Mouse (Mus musculus): ENCODE results near the gene Fanci. TPM values are rescaled to one million over a fixed set of nuclear protein-coding genes. Genes with fewer than 3 reads are reported as not detected.

The Fanci gene
- polyA plus RNA-seq, 1 experiment from 2014 or later = 6.3 TPM

GRCm38 (mm10) chr7:79465461-79466044 is 73.8 kb downstream of the Fanci start:
- Histone ChIP-seq H3K4me1 (peaks cover 27% of the 10 kb centered on the region), H3K9me3 (replicated peaks) (no peaks in the 10 kb centered on the region), H3K4me3 (replicated peaks) (peak overlapping the region; percentile 78), H3K4me2 (replicated peaks) (peak overlapping the region; percentile 83), H3K27me3 (0 out of 2 replicates have a peak, but pooled peaks cover 7% of the 10 kb centered on the region), H3K36me3 (peaks cover 21% of the 10 kb centered on the region), H3K9ac (peak overlapping the region; percentile 69), H3K27ac (replicated peaks) (peak overlapping the region; percentile 91)
- WGBS = under 1% methylated on average over 43 of the region's 47 CpGs
- peak; percentile 30 for ATAC-seq (ENCODE audit: insufficient number of reproducible peaks, low FRiP score, low TSS enrichment, low read depth)

GRCm38 (mm10) chr7:79466053-79466901 is 74.5 kb downstream of the Fanci start, which contains the start of gene Polg:
Polg (minus strand) TSS chr7:79466362.
- H3K4me1 ChIP-seq = peaks cover 27% of the 10 kb centered on the region
- H3K4me3 ChIP-seq (replicated peaks) = peak within 1 kb of the TSS; percentile 78
- H3K9me3 ChIP-seq (replicated peaks) = no peaks in the 10 kb centered on the region
- 0 out of 2 replicates have a peak, but pooled peaks cover 7% of the 10 kb centered on the region for H3K27me3 ChIP-seq
- peak within 1 kb of the TSS; percentile 83 for H3K4me2 ChIP-seq (replicated peaks)
- H3K36me3 ChIP-seq = peaks cover 13% of the 10 kb centered on the region
- under 1% methylated on average over 73 of the region's 76 CpGs for WGBS
- H3K27ac ChIP-seq (replicated peaks) = peak within 1 kb of the TSS; percentile 91
- ATAC-seq (ENCODE audit: insufficient number of reproducible peaks, low FRiP score, low TSS enrichment, low read depth) = peak; percentile 99
- H3K9ac ChIP-seq = peak within 1 kb of the TSS; percentile 69

GRCm38 (mm10) chr7:79467951-79468350 is 76.2 kb downstream of the Fanci start:
- 0% methylated on average over 4 of the region's 6 CpGs for WGBS
- no peaks in the 10 kb centered on the region for H3K36me3 ChIP-seq
- no peak for ATAC-seq (ENCODE audit: insufficient number of reproducible peaks, low FRiP score, low TSS enrichment, low read depth)
- H3K27ac ChIP-seq (replicated peaks) = no peak overlapping the region
- 0 out of 2 replicates have a peak, but pooled peaks cover 7% of the 10 kb centered on the region for H3K27me3 ChIP-seq
- peak overlapping the region; percentile 78; the same call in 1 of the 2 replicates for H3K4me3 ChIP-seq (replicated peaks)
- H3K9me3 ChIP-seq (replicated peaks) = no peaks in the 10 kb centered on the region
- peaks cover 27% of the 10 kb centered on the region for H3K4me1 ChIP-seq
- peak overlapping the region; percentile 83 for H3K4me2 ChIP-seq (replicated peaks)
- no peak overlapping the region for H3K9ac ChIP-seq

- Histone ChIP-seq H3K4me3 (replicated peaks) (no peak overlapping the region), H3K4me1 (peaks cover 27% of the 10 kb centered on the region), H3K9me3 (replicated peaks) (no peaks in the 10 kb centered on the region), H3K4me2 (replicated peaks) (no peak overlapping the region), H3K9ac (no peak overlapping the region), H3K27me3 (0 out of 2 replicates have a peak, but pooled peaks cover 7% of the 10 kb centered on the region), H3K36me3 (no peaks in the 10 kb centered on the region), H3K27ac (replicated peaks) (no peak overlapping the region)
- whole genome bisulfite sequencing = 60% methylated on average over 8 of the region's 8 CpGs
- ATAC-seq (ENCODE audit: insufficient number of reproducible peaks, low FRiP score, low TSS enrichment, low read depth) = no peak
Measured at GRCm38 (mm10) chr7:79468994-79469393, 77.3 kb downstream of the Fanci start.

- H3K9me3 ChIP-seq (replicated peaks) = no peaks in the 10 kb centered on the region
- no peaks in the 10 kb centered on the region for H3K36me3 ChIP-seq
- H3K27ac ChIP-seq (replicated peaks) = no peak overlapping the region
- H3K4me2 ChIP-seq (replicated peaks) = no peak overlapping the region
- 83% methylated on average over 5 of the region's 5 CpGs for WGBS
- H3K4me3 ChIP-seq (replicated peaks) = no peak overlapping the region
- H3K4me1 ChIP-seq = peaks cover 20% of the 10 kb centered on the region
- no peak for ATAC-seq (ENCODE audit: insufficient number of reproducible peaks, low FRiP score, low TSS enrichment, low read depth)
- H3K27me3 ChIP-seq = 0 out of 2 replicates have a peak, but pooled peaks cover 7% of the 10 kb centered on the region
- H3K9ac ChIP-seq = no peak overlapping the region
Measured at GRCm38 (mm10) chr7:79469766-79470165, 78.0 kb downstream of the Fanci start.

GRCm38 (mm10) chr7:79470718-79471117 is 79.0 kb downstream of the Fanci start:
- no peak for ATAC-seq (ENCODE audit: insufficient number of reproducible peaks, low FRiP score, low TSS enrichment, low read depth)
- WGBS = 37% methylated on average over 3 of the region's 3 CpGs
- Histone ChIP-seq H3K9me3 (replicated peaks) (no peaks in the 10 kb centered on the region), H3K4me3 (replicated peaks) (no peak overlapping the region), H3K36me3 (no peaks in the 10 kb centered on the region), H3K27ac (replicated peaks) (no peak overlapping the region), H3K4me2 (replicated peaks) (no peak overlapping the region), H3K27me3 (0 out of 2 replicates have a peak, but pooled peaks cover 7% of the 10 kb centered on the region), H3K9ac (no peak overlapping the region), H3K4me1 (peaks cover 13% of the 10 kb centered on the region)

GRCm38 (mm10) chr7:79471436-79471835 is 79.7 kb downstream of the Fanci start:
- Histone ChIP-seq H3K9ac (no peak overlapping the region), H3K36me3 (no peaks in the 10 kb centered on the region), H3K27me3 (0 out of 2 replicates have a peak, but pooled peaks cover 7% of the 10 kb centered on the region), H3K27ac (replicated peaks) (no peak overlapping the region), H3K4me1 (peaks cover 13% of the 10 kb centered on the region), H3K4me2 (replicated peaks) (no peak overlapping the region), H3K9me3 (replicated peaks) (no peaks in the 10 kb centered on the region), H3K4me3 (replicated peaks) (no peak overlapping the region)
- 61% methylated on average over 7 of the region's 7 CpGs for WGBS
- no peak for ATAC-seq (ENCODE audit: insufficient number of reproducible peaks, low FRiP score, low TSS enrichment, low read depth)

- no peak overlapping the region for H3K4me3 ChIP-seq (replicated peaks)
- 0 out of 2 replicates have a peak, but pooled peaks cover 7% of the 10 kb centered on the region for H3K27me3 ChIP-seq
- no peaks in the 10 kb centered on the region for H3K9me3 ChIP-seq (replicated peaks)
- WGBS = 57% methylated on average over 2 of the region's 2 CpGs
- no peak overlapping the region for H3K9ac ChIP-seq
- ATAC-seq (ENCODE audit: insufficient number of reproducible peaks, low FRiP score, low TSS enrichment, low read depth) = no peak
- H3K36me3 ChIP-seq = no peaks in the 10 kb centered on the region
- no peak overlapping the region for H3K4me2 ChIP-seq (replicated peaks)
- H3K4me1 ChIP-seq = peaks cover 4% of the 10 kb centered on the region
- no peak overlapping the region for H3K27ac ChIP-seq (replicated peaks)
Measured at GRCm38 (mm10) chr7:79472792-79473191, 81.1 kb downstream of the Fanci start.

- Histone ChIP-seq H3K9ac (no peak overlapping the region), H3K4me1 (no peaks in the 10 kb centered on the region)
- 85% methylated on average over 9 of the region's 9 CpGs for WGBS
Measured at GRCm38 (mm10) chr7:79473496-79474194, 81.9 kb downstream of the Fanci start.

GRCm38 (mm10) chr7:79474831-79475399 is 83.2 kb downstream of the Fanci start:
- no peak overlapping the region for H3K4me3 ChIP-seq (replicated peaks)
- H3K9ac ChIP-seq = no peak overlapping the region
- no peaks in the 10 kb centered on the region for H3K9me3 ChIP-seq (replicated peaks)
- no peaks in the 10 kb centered on the region for H3K4me1 ChIP-seq
- H3K27me3 ChIP-seq = no peaks in the 10 kb centered on the region
- 76% methylated on average over 5 of the region's 5 CpGs for WGBS
- H3K27ac ChIP-seq (replicated peaks) = no peak overlapping the region
- no peaks in the 10 kb centered on the region for H3K36me3 ChIP-seq
- no peak for ATAC-seq (ENCODE audit: insufficient number of reproducible peaks, low FRiP score, low TSS enrichment, low read depth)
- H3K4me2 ChIP-seq (replicated peaks) = no peak overlapping the region

More at GRCm38 (mm10) chr7:79473496-79474194, 81.9 kb downstream of the Fanci start:
- H3K4me3 ChIP-seq (replicated peaks) = no peak overlapping the region
- no peaks in the 10 kb centered on the region for H3K9me3 ChIP-seq (replicated peaks)
- no peak for ATAC-seq (ENCODE audit: insufficient number of reproducible peaks, low FRiP score, low TSS enrichment, low read depth)
- no peak overlapping the region for H3K4me2 ChIP-seq (replicated peaks)
- no peaks in the 10 kb centered on the region for H3K36me3 ChIP-seq
- H3K27me3 ChIP-seq = 0 out of 2 replicates have a peak, but pooled peaks cover 5% of the 10 kb centered on the region
- no peak overlapping the region for H3K27ac ChIP-seq (replicated peaks)

Measured in embryonic facial prominence, embryonic 15.5 days (tissue).